Mouse (Mus musculus) limb, embryonic 13.5 days (tissue): Measurements from ENCODE around the gene Stat2. TPM values are rescaled to one million over a fixed set of nuclear protein-coding genes. Genes with fewer than 3 reads are reported as not detected.
A peak's percentile ranks its signal among the peaks of the same experiment; 100 is the strongest.
"Not testable (repeated sequence)": the region's sequence is repeated elsewhere in the genome, so short reads cannot be mapped to it uniquely, and the experiment has no call there.

ENCODE experiments used
- ATAC-seq: fragments of 200-750 bp; cut with Nextera tagmentation; 2 replicates; pipeline ENCODE4 v1.8.0; 2017; ENCODE audit warnings: low read depth, moderate number of reproducible peaks, moderate TSS enrichment; ENCODE audit not compliant: low FRiP score
- H3K27ac ChIP-seq: fragments of 300-500 bp; sonication (generic); 2 replicates; pipeline ENCODE4 v1.5.1; 2015; ENCODE audit warnings: inconsistent platforms, mild to moderate bottlenecking, moderate library complexity
- H3K27me3 ChIP-seq: fragments of 300-500 bp; sonication (generic); 2 replicates; pipeline ENCODE4 v1.6.1; 2015; ENCODE audit warnings: mild to moderate bottlenecking, inconsistent platforms
- H3K36me3 ChIP-seq: fragments of 300-500 bp; sonication (generic); 2 replicates; pipeline ENCODE4 v1.6.1; 2015; ENCODE audit warnings: inconsistent platforms, mild to moderate bottlenecking, moderate library complexity
- H3K4me1 ChIP-seq: fragments of 300-500 bp; sonication (generic); 2 replicates; pipeline ENCODE4 v1.6.1; 2015; ENCODE audit warnings: inconsistent platforms
- H3K4me2 ChIP-seq: fragments of 300-500 bp; sonication (generic); replicated peaks from 2 replicates; pipeline ENCODE4 v1.6.1; 2015; ENCODE audit warnings: inconsistent platforms, mild to moderate bottlenecking, moderate library complexity
- H3K4me3 ChIP-seq: fragments of 300-500 bp; sonication (generic); 2 replicates; pipeline ENCODE4 v1.5.1; 2015; ENCODE audit warnings: moderate library complexity, mild to moderate bottlenecking, inconsistent platforms
- H3K9ac ChIP-seq: fragments of 300-500 bp; sonication (generic); 2 replicates; pipeline ENCODE4 v1.6.1; 2015; ENCODE audit warnings: mild to moderate bottlenecking, inconsistent platforms
- H3K9me3 ChIP-seq: fragments of 300-500 bp; sonication (generic); 2 replicates; pipeline ENCODE4 v1.6.1; 2016; ENCODE audit warnings: inconsistent platforms
- WGBS: fragments of 180-500 bp; shearing (Covaris S2); methylation state at CpG from one replicate; pipeline ENCODE4 v1.1.7; 2015; 5-methylcytosine and 5-hydroxymethylcytosine counted together
- polyA plus RNA-seq: library from polyadenylated mRNA; unstranded; fragments of >200 nt; fragmentation: Nextera tagmentation; extraction: Ambion mirVana; gene quantifications from 2 replicates; pipeline ENCODE4 v1.2.1, GENCODE M21; 2015

The Stat2 gene
- polyA plus RNA-seq, 1 experiment from 2014 or later, result 16.6 TPM

- Histone ChIP-seq H3K27ac (peak within 1 kb of the TSS; percentile 95), H3K4me2 (peak within 1 kb of the TSS; percentile 85), H3K4me1 (peaks cover 17% of the 10 kb centered on the region), H3K9ac (peak within 1 kb of the TSS; percentile 88), H3K4me3 (peak within 1 kb of the TSS; percentile 56), H3K27me3 (no peaks in the 10 kb centered on the region), H3K9me3 (no peaks in the 10 kb centered on the region), H3K36me3 (peaks cover 12% of the 10 kb centered on the region)
- 1% methylated on average over 37 of the region's 37 CpGs for WGBS
- ATAC-seq, result peak; percentile 99
These were observed 33.0 kb downstream of the Stat2 start, which contains the start of gene Pan2 for GRCm38 (mm10) chr10:128303126-128304021. Gene Pan2, plus strand, starts transcription at chr10:128303335.

- peaks cover 69% of the 10 kb centered on the region for H3K36me3 ChIP-seq
- H3K9me3 ChIP-seq, result no peaks in the 10 kb centered on the region
- H3K9ac ChIP-seq, result no peak overlapping the region
- H3K4me3 ChIP-seq, result no peak overlapping the region
- no peak for ATAC-seq
- H3K27me3 ChIP-seq, result no peaks in the 10 kb centered on the region
- no peak overlapping the region for H3K4me2 ChIP-seq
- peaks cover 5% of the 10 kb centered on the region for H3K4me1 ChIP-seq
- H3K27ac ChIP-seq, result no peak overlapping the region
- WGBS, result 93% methylated on average over 7 of the region's 7 CpGs
These were observed 39.3 kb downstream of the Stat2 start for GRCm38 (mm10) chr10:128309654-128310053.

- H3K4me3 ChIP-seq, result no peak overlapping the region
- no peak for ATAC-seq
- H3K4me2 ChIP-seq, result no peak overlapping the region
- WGBS, result 67% methylated on average over 11 of the region's 11 CpGs
- no peaks in the 10 kb centered on the region for H3K27me3 ChIP-seq
- H3K9me3 ChIP-seq, result no peaks in the 10 kb centered on the region
- H3K27ac ChIP-seq, result no peak overlapping the region
- H3K36me3 ChIP-seq, result peaks cover 74% of the 10 kb centered on the region
- H3K9ac ChIP-seq, result 0 out of 2 replicates have a peak overlapping the region, but pooled peaks have one; percentile 0
- H3K4me1 ChIP-seq, result peaks cover 5% of the 10 kb centered on the region
These were observed 39.8 kb downstream of the Stat2 start for GRCm38 (mm10) chr10:128310177-128310576.

GRCm38 (mm10) chr10:128310902-128311301 is 40.5 kb downstream of the Stat2 start:
- peaks cover 5% of the 10 kb centered on the region for H3K4me1 ChIP-seq
- H3K9me3 ChIP-seq, result no peaks in the 10 kb centered on the region
- no peak overlapping the region for H3K9ac ChIP-seq
- peaks cover 80% of the 10 kb centered on the region for H3K36me3 ChIP-seq
- H3K27ac ChIP-seq, result no peak overlapping the region
- H3K4me2 ChIP-seq, result no peak overlapping the region
- ATAC-seq, result no peak
- 86% methylated on average over 4 of the region's 4 CpGs for WGBS
- H3K4me3 ChIP-seq, result no peak overlapping the region
- H3K27me3 ChIP-seq, result no peaks in the 10 kb centered on the region

- Histone ChIP-seq H3K4me1 (no peaks in the 10 kb centered on the region), H3K9ac (no peak overlapping the region), H3K4me2 (no peak overlapping the region), H3K9me3 (no peaks in the 10 kb centered on the region), H3K27me3 (no peaks in the 10 kb centered on the region), H3K36me3 (peaks cover 90% of the 10 kb centered on the region), H3K4me3 (no peak overlapping the region), H3K27ac (no peak overlapping the region)
- WGBS, result 94% methylated on average over 8 of the region's 8 CpGs
- no peak for ATAC-seq
These were observed 45.2 kb downstream of the Stat2 start for GRCm38 (mm10) chr10:128315578-128315977.

GRCm38 (mm10) chr10:128321641-128322040 is 51.3 kb downstream of the Stat2 start:
- Histone ChIP-seq H3K9me3 (no peaks in the 10 kb centered on the region), H3K9ac (peak overlapping the region; percentile 59; the same call in 1 of the 2 replicates), H3K36me3 (peaks cover 65% of the 10 kb centered on the region), H3K27me3 (no peaks in the 10 kb centered on the region), H3K4me2 (peak overlapping the region; percentile 94), H3K27ac (peak overlapping the region; percentile 98; the same call in 1 of the 2 replicates), H3K4me3 (peak overlapping the region; percentile 91), H3K4me1 (peaks cover 19% of the 10 kb centered on the region)
- ATAC-seq, result no peak
- 61% methylated on average over 12 of the region's 12 CpGs for WGBS

- WGBS, result under 1% methylated on average over 40 of the region's 40 CpGs
These were observed 52.1 kb downstream of the Stat2 start, which contains the start of gene Cnpy2 for GRCm38 (mm10) chr10:128322141-128323108. Gene Cnpy2, plus strand, starts transcription at chr10:128322459.

GRCm38 (mm10) chr10:128323516-128323915 is 53.2 kb downstream of the Stat2 start:
- Histone ChIP-seq H3K27ac (peak overlapping the region; percentile 98), H3K4me3 (peak overlapping the region; percentile 91), H3K9me3 (no peaks in the 10 kb centered on the region), H3K36me3 (peaks cover 66% of the 10 kb centered on the region), H3K4me2 (peak overlapping the region; percentile 94), H3K27me3 (no peaks in the 10 kb centered on the region), H3K9ac (peak overlapping the region; percentile 98), H3K4me1 (peaks cover 19% of the 10 kb centered on the region)
- WGBS, result 73% methylated on average over 8 of the region's 8 CpGs
- no peak for ATAC-seq

More at GRCm38 (mm10) chr10:128322141-128323108, 52.1 kb downstream of the Stat2 start, which contains the start of gene Cnpy2:
- peak within 1 kb of the TSS; percentile 91 for H3K4me3 ChIP-seq
- H3K9ac ChIP-seq, result peak within 1 kb of the TSS; percentile 98
- H3K4me1 ChIP-seq, result peaks cover 19% of the 10 kb centered on the region
- H3K4me2 ChIP-seq, result peak within 1 kb of the TSS; percentile 94
- H3K9me3 ChIP-seq, result no peaks in the 10 kb centered on the region
- H3K36me3 ChIP-seq, result peaks cover 66% of the 10 kb centered on the region
- ATAC-seq, result peak; percentile 95
- H3K27me3 ChIP-seq, result no peaks in the 10 kb centered on the region
- H3K27ac ChIP-seq, result peak within 1 kb of the TSS; percentile 98

GRCm38 (mm10) chr10:128326825-128327224 is 56.5 kb downstream of the Stat2 start:
- peaks cover 14% of the 10 kb centered on the region for H3K4me1 ChIP-seq
- no peak for ATAC-seq
- H3K9ac ChIP-seq, result no peak overlapping the region
- 95% methylated on average over 8 of the region's 8 CpGs for WGBS
- no peaks in the 10 kb centered on the region for H3K27me3 ChIP-seq
- H3K9me3 ChIP-seq, result no peaks in the 10 kb centered on the region
- peaks cover 51% of the 10 kb centered on the region for H3K36me3 ChIP-seq
- no peak overlapping the region for H3K4me2 ChIP-seq
- no peak overlapping the region for H3K27ac ChIP-seq
- no peak overlapping the region for H3K4me3 ChIP-seq

- H3K9ac ChIP-seq, result no peak overlapping the region
- H3K4me2 ChIP-seq, result no peak overlapping the region
- peaks cover 14% of the 10 kb centered on the region for H3K4me1 ChIP-seq
- H3K9me3 ChIP-seq, result no peaks in the 10 kb centered on the region
- ATAC-seq, result no peak
- H3K36me3 ChIP-seq, result peaks cover 51% of the 10 kb centered on the region
- 90% methylated on average over 10 of the region's 10 CpGs for WGBS
- H3K27me3 ChIP-seq, result no peaks in the 10 kb centered on the region
- no peak overlapping the region for H3K4me3 ChIP-seq
- H3K27ac ChIP-seq, result no peak overlapping the region
These were observed 57.3 kb downstream of the Stat2 start for GRCm38 (mm10) chr10:128327610-128328009.

- H3K27me3 ChIP-seq, H3K4me1 ChIP-seq, H3K27ac ChIP-seq, H3K4me2 ChIP-seq, H3K4me3 ChIP-seq, H3K9me3 ChIP-seq, ATAC-seq, H3K9ac ChIP-seq: not testable (repeated sequence)
- WGBS, result 82% methylated on average over 6 of the region's 6 CpGs
- H3K36me3 ChIP-seq, result peaks cover 18% of the 10 kb centered on the region
These were observed 62.2 kb downstream of the Stat2 start for GRCm38 (mm10) chr10:128332358-128333249.
